Mouse (Mus musculus) limb, embryonic 15.5 days (tissue): ENCODE results near the gene Fgfr2. TPM values are rescaled to one million over a fixed set of nuclear protein-coding genes. Genes with fewer than 3 reads are reported as not detected.
A peak's percentile ranks its signal among the peaks of the same experiment; 100 is the strongest.
"Not testable (repeated sequence)": the region's sequence is repeated elsewhere in the genome, so short reads cannot be mapped to it uniquely, and the experiment has no call there.

Experiments used
- ATAC-seq: fragments of 200-750 bp; cut with Nextera tagmentation; 2 replicates; pipeline ENCODE4 v1.8.0; 2017; ENCODE audit warnings: low read depth, moderate TSS enrichment; ENCODE audit not compliant: insufficient number of reproducible peaks, low FRiP score, low TSS enrichment
- H3K27ac ChIP-seq: fragments of 300-500 bp; sonication (generic); 2 replicates; pipeline ENCODE4 v1.5.1; 2015; ENCODE audit warnings: moderate library complexity, mild to moderate bottlenecking, inconsistent platforms
- H3K27me3 ChIP-seq: fragments of 300-500 bp; sonication (generic); 2 replicates; pipeline ENCODE4 v1.6.1; 2015; ENCODE audit warnings: inconsistent platforms
- H3K36me3 ChIP-seq: fragments of 300-500 bp; sonication (generic); 2 replicates; pipeline ENCODE4 v1.6.1; 2015; ENCODE audit warnings: inconsistent platforms
- H3K4me1 ChIP-seq: fragments of 300-500 bp; sonication (generic); 2 replicates; pipeline ENCODE4 v1.6.1; 2015; ENCODE audit warnings: inconsistent platforms
- H3K4me2 ChIP-seq: fragments of 300-500 bp; sonication (generic); 2 replicates; pipeline ENCODE4 v1.6.1; 2015; ENCODE audit warnings: mild to moderate bottlenecking, inconsistent platforms
- H3K4me3 ChIP-seq: fragments of 300-500 bp; sonication (generic); 2 replicates; pipeline ENCODE4 v1.5.1; 2015; ENCODE audit warnings: mild to moderate bottlenecking, inconsistent platforms
- H3K9ac ChIP-seq: fragments of 300-500 bp; sonication (generic); 2 replicates; pipeline ENCODE4 v1.6.1; 2015; ENCODE audit warnings: inconsistent platforms
- H3K9me3 ChIP-seq: fragments of 300-500 bp; sonication (generic); 2 replicates; pipeline ENCODE4 v1.6.1; 2016; ENCODE audit warnings: inconsistent platforms
- WGBS: fragments of 180-500 bp; shearing (Covaris S2); methylation state at CpG from one replicate; pipeline ENCODE4 v1.1.7; 2015; 5-methylcytosine and 5-hydroxymethylcytosine counted together
- polyA plus RNA-seq: library from polyadenylated mRNA; unstranded; fragments of >200 nt; fragmentation: Nextera tagmentation; extraction: Ambion mirVana; gene quantifications from 2 replicates; pipeline ENCODE4 v1.2.1, GENCODE M21; 2015

Fgfr2 gene
- polyA plus RNA-seq, 1 experiment from 2014 or later, result 101 TPM

GRCm38 (mm10) chr7:130535174-130535573 lies 2588.0 kb downstream of the Fgfr2 start:
- Histone ChIP-seq H3K4me2 (no peak overlapping the region), H3K27me3 (no peaks in the 10 kb centered on the region), H3K4me3 (no peak overlapping the region), H3K4me1 (no peaks in the 10 kb centered on the region), H3K9ac (no peak overlapping the region), H3K36me3 (peaks cover 75% of the 10 kb centered on the region), H3K27ac (no peak overlapping the region), H3K9me3 (no peaks in the 10 kb centered on the region)
- 83% methylated on average over 4 of the region's 4 CpGs for WGBS
- no peak for ATAC-seq

GRCm38 (mm10) chr7:130533316-130534260 lies 2589.6 kb downstream of the Fgfr2 start:
- H3K4me2 ChIP-seq, result no peak overlapping the region
- 50% methylated on average over 23 of the region's 25 CpGs for WGBS
- peaks cover 60% of the 10 kb centered on the region for H3K36me3 ChIP-seq
- H3K4me3 ChIP-seq, result no peak overlapping the region
- no peak overlapping the region for H3K27ac ChIP-seq
- H3K27me3 ChIP-seq, result no peaks in the 10 kb centered on the region
- H3K9ac ChIP-seq, result no peak overlapping the region
- no peaks in the 10 kb centered on the region for H3K4me1 ChIP-seq
- ATAC-seq, result no peak
- no peaks in the 10 kb centered on the region for H3K9me3 ChIP-seq

GRCm38 (mm10) chr7:130531138-130531537 lies 2592.0 kb downstream of the Fgfr2 start:
- WGBS, result 87% methylated on average over 14 of the region's 15 CpGs
- H3K27ac ChIP-seq, H3K27me3 ChIP-seq, ATAC-seq, H3K9ac ChIP-seq, H3K9me3 ChIP-seq, H3K4me1 ChIP-seq, H3K4me2 ChIP-seq, H3K4me3 ChIP-seq: not testable (repeated sequence)
- peaks cover 38% of the 10 kb centered on the region for H3K36me3 ChIP-seq

- H3K9me3 ChIP-seq, result no peaks in the 10 kb centered on the region
- no peak overlapping the region for H3K4me3 ChIP-seq
- no peak for ATAC-seq
- no peaks in the 10 kb centered on the region for H3K27me3 ChIP-seq
- WGBS, result 44% methylated on average over 9 of the region's 9 CpGs
- H3K36me3 ChIP-seq, result peaks cover 12% of the 10 kb centered on the region
- H3K9ac ChIP-seq, result no peak overlapping the region
- no peak overlapping the region for H3K27ac ChIP-seq
- H3K4me1 ChIP-seq, result peaks cover 3% of the 10 kb centered on the region; the same call in 1 of the 2 replicates
- H3K4me2 ChIP-seq, result no peak overlapping the region
These were observed 2595.8 kb downstream of the Fgfr2 start for GRCm38 (mm10) chr7:130527306-130527705.

- ATAC-seq, result no peak
- 83% methylated on average over 8 of the region's 8 CpGs for WGBS
- H3K4me3 ChIP-seq, result no peak overlapping the region
These were observed 2599.7 kb downstream of the Fgfr2 start for GRCm38 (mm10) chr7:130523451-130523850.

GRCm38 (mm10) chr7:130520812-130521422 lies 2602.2 kb downstream of the Fgfr2 start:
- H3K4me1 ChIP-seq, result peaks cover 12% of the 10 kb centered on the region; the same call in 1 of the 2 replicates
- no peak overlapping the region for H3K4me2 ChIP-seq
- no peaks in the 10 kb centered on the region for H3K36me3 ChIP-seq
- H3K27me3 ChIP-seq, result no peaks in the 10 kb centered on the region
- H3K9me3 ChIP-seq, result no peaks in the 10 kb centered on the region
- WGBS, result 80% methylated on average over 14 of the region's 14 CpGs
- H3K4me3 ChIP-seq, result no peak overlapping the region
- no peak overlapping the region for H3K9ac ChIP-seq
- no peak for ATAC-seq
- H3K27ac ChIP-seq, result peak overlapping the region; percentile 97; the same call in 1 of the 2 replicates

More at GRCm38 (mm10) chr7:130523451-130523850, 2599.7 kb downstream of the Fgfr2 start:
- Histone ChIP-seq H3K4me2 (no peak overlapping the region), H3K27me3 (no peaks in the 10 kb centered on the region), H3K4me1 (peaks cover 12% of the 10 kb centered on the region), H3K9ac (no peak overlapping the region), H3K27ac (no peak overlapping the region), H3K36me3 (no peaks in the 10 kb centered on the region), H3K9me3 (no peaks in the 10 kb centered on the region)

- ATAC-seq, result no peak
- no peaks in the 10 kb centered on the region for H3K36me3 ChIP-seq
- peaks cover 12% of the 10 kb centered on the region; the same call in 1 of the 2 replicates for H3K4me1 ChIP-seq
- no peaks in the 10 kb centered on the region for H3K27me3 ChIP-seq
- peak within 1 kb of the TSS; percentile 97 for H3K27ac ChIP-seq
- H3K4me2 ChIP-seq, result peak within 1 kb of the TSS; percentile 76
- 16% methylated on average over 20 of the region's 20 CpGs for WGBS
- peak within 1 kb of the TSS; percentile 96 for H3K9ac ChIP-seq
- peak within 1 kb of the TSS; percentile 71 for H3K4me3 ChIP-seq
- no peaks in the 10 kb centered on the region for H3K9me3 ChIP-seq
These were observed 2603.1 kb downstream of the Fgfr2 start, which contains the start of gene Ate1 for GRCm38 (mm10) chr7:130520049-130520425. Ate1 (minus strand) TSS chr7:130520369.

GRCm38 (mm10) chr7:130519096-130520048 lies 2603.8 kb downstream of the Fgfr2 start:
- Histone ChIP-seq H3K4me2 (peak overlapping the region; percentile 76), H3K27ac (peak overlapping the region; percentile 97), H3K4me1 (peaks cover 12% of the 10 kb centered on the region; the same call in 1 of the 2 replicates), H3K36me3 (no peaks in the 10 kb centered on the region), H3K27me3 (no peaks in the 10 kb centered on the region), H3K9ac (peak overlapping the region; percentile 96), H3K4me3 (peak overlapping the region; percentile 71), H3K9me3 (no peaks in the 10 kb centered on the region)
- under 1% methylated on average over 90 of the region's 90 CpGs for WGBS
- ATAC-seq, result peak; percentile 99

- H3K4me3 ChIP-seq, result peak overlapping the region; percentile 71
- no peaks in the 10 kb centered on the region for H3K9me3 ChIP-seq
- H3K9ac ChIP-seq, result peak overlapping the region; percentile 80
- peak overlapping the region; percentile 76 for H3K4me2 ChIP-seq
- H3K27ac ChIP-seq, result peak overlapping the region; percentile 97
- no peak for ATAC-seq
- H3K4me1 ChIP-seq, result peaks cover 12% of the 10 kb centered on the region; the same call in 1 of the 2 replicates
- H3K36me3 ChIP-seq, result peaks cover 3% of the 10 kb centered on the region; the same call in 1 of the 2 replicates
- no peaks in the 10 kb centered on the region for H3K27me3 ChIP-seq
- 21% methylated on average over 26 of the region's 26 CpGs for WGBS
These were observed 2604.7 kb downstream of the Fgfr2 start for GRCm38 (mm10) chr7:130518213-130519095.

- H3K27me3 ChIP-seq, result no peaks in the 10 kb centered on the region
- H3K27ac ChIP-seq, result no peak overlapping the region
- ATAC-seq, result no peak
- WGBS, result 90% methylated on average over 5 of the region's 5 CpGs
- H3K4me3 ChIP-seq, result no peak overlapping the region
- H3K4me2 ChIP-seq, result no peak overlapping the region
- H3K4me1 ChIP-seq, result no peaks in the 10 kb centered on the region
- no peaks in the 10 kb centered on the region for H3K9me3 ChIP-seq
- peaks cover 34% of the 10 kb centered on the region for H3K36me3 ChIP-seq
- H3K9ac ChIP-seq, result no peak overlapping the region
These were observed 2612.9 kb downstream of the Fgfr2 start for GRCm38 (mm10) chr7:130510243-130510642.
